Mouse (Mus musculus) cerebellum, adult 8-10 months (tissue): ENCODE results near the gene Arfgap3.
"Not testable (repeated sequence)": the region's sequence is repeated elsewhere in the genome, so short reads cannot be mapped to it uniquely, and the experiment has no call there.

Experiments
- DNase-seq: peaks from one replicate; pipeline ENCODE4 v3.0.0; 2022

Arfgap3 gene

GRCm38 (mm10) chr15:83349954-83350711 lies at the start of gene Arfgap3:
Arfgap3 (minus strand) TSS chr15:83350247.
- DNase-seq = peak; percentile 94

GRCm38 (mm10) chr15:83392722-83393121 lies 42.7 kb upstream of the Arfgap3 start:
- DNase-seq = no peak

GRCm38 (mm10) chr15:83387911-83388310 lies 37.9 kb upstream of the Arfgap3 start:
- no peak for DNase-seq

- no peak for DNase-seq
Measured at GRCm38 (mm10) chr15:83383633-83384032, 33.6 kb upstream of the Arfgap3 start.

GRCm38 (mm10) chr15:83383136-83383535 lies 33.1 kb upstream of the Arfgap3 start:
- no peak for DNase-seq

- no peak for DNase-seq
Measured at GRCm38 (mm10) chr15:83382467-83382866, 32.4 kb upstream of the Arfgap3 start.

- DNase-seq = no peak
Measured at GRCm38 (mm10) chr15:83377153-83377552, 27.1 kb upstream of the Arfgap3 start.

- DNase-seq = peak; percentile 20
Measured at GRCm38 (mm10) chr15:83375136-83375535, 25.1 kb upstream of the Arfgap3 start.

GRCm38 (mm10) chr15:83374076-83374475 lies 24.0 kb upstream of the Arfgap3 start:
- no peak for DNase-seq

- not testable (repeated sequence) for DNase-seq
Measured at GRCm38 (mm10) chr15:83368702-83369101, 18.7 kb upstream of the Arfgap3 start.

- no peak for DNase-seq
Measured at GRCm38 (mm10) chr15:83368261-83368660, 18.2 kb upstream of the Arfgap3 start.

GRCm38 (mm10) chr15:83366933-83367552 lies 17.0 kb upstream of the Arfgap3 start:
- peak; percentile 23 for DNase-seq

GRCm38 (mm10) chr15:83365697-83366096 lies 15.7 kb upstream of the Arfgap3 start:
- DNase-seq = no peak

- no peak for DNase-seq
Measured at GRCm38 (mm10) chr15:83364194-83364593, 14.1 kb upstream of the Arfgap3 start.

- not testable (repeated sequence) for DNase-seq
Measured at GRCm38 (mm10) chr15:83362813-83363212, 12.8 kb upstream of the Arfgap3 start.

GRCm38 (mm10) chr15:83360899-83361298 lies 10.9 kb upstream of the Arfgap3 start:
- DNase-seq = not testable (repeated sequence)

GRCm38 (mm10) chr15:83360140-83360539 lies 10.1 kb upstream of the Arfgap3 start:
- no peak for DNase-seq

- DNase-seq = no peak
Measured at GRCm38 (mm10) chr15:83358476-83358875, 8.4 kb upstream of the Arfgap3 start.

- DNase-seq = no peak
Measured at GRCm38 (mm10) chr15:83351546-83351945, 1.5 kb upstream of the Arfgap3 start.

- no peak for DNase-seq
Measured at GRCm38 (mm10) chr15:83350859-83351258, 812 bp upstream of the Arfgap3 start.

- DNase-seq = peak; percentile 10
Measured at GRCm38 (mm10) chr15:83349225-83349953, 658 bp downstream of the Arfgap3 start.

GRCm38 (mm10) chr15:83348747-83349146 lies 1.3 kb downstream of the Arfgap3 start:
- DNase-seq = peak; percentile 18

- DNase-seq = no peak
Measured at GRCm38 (mm10) chr15:83345898-83346529, 4.0 kb downstream of the Arfgap3 start.
